Mouse (Mus musculus) layer of hippocampus, adult 9-10 months (tissue): ENCODE results near the gene Kcna3.

Source experiments
- DNase-seq: peaks from one replicate; pipeline ENCODE4 v3.0.0; 2022; ENCODE audit warnings: low spot score

Gene Kcna3

DNA sequence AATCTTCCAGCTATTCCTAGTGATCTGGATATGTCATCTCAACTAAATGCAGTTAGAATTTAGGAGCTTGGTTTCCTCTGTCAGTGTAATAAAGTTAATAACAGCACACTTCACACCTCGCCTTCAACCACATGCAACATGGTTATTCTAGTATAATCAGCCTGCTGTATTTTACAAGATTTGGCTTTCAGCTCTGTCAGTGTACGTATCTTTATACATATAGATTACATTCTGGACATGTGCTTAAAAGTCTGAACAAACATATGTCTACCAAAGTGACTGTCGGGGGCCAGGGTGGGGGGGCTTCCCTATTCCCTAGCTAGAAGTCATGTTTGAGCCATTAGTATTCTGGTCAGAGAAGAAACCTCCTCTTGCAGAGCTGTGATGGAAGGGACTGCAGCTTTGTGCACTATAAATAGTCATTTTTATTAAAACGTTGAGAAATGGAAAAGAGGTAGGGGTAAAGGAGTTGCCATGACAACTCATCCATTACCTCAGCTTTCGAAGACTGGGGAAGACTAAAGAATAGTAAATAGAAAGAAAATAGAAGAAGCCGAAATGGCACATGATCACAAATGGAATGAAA is 29.6 kb downstream of the Kcna3 start:
- no peak for DNase-seq

DNA sequence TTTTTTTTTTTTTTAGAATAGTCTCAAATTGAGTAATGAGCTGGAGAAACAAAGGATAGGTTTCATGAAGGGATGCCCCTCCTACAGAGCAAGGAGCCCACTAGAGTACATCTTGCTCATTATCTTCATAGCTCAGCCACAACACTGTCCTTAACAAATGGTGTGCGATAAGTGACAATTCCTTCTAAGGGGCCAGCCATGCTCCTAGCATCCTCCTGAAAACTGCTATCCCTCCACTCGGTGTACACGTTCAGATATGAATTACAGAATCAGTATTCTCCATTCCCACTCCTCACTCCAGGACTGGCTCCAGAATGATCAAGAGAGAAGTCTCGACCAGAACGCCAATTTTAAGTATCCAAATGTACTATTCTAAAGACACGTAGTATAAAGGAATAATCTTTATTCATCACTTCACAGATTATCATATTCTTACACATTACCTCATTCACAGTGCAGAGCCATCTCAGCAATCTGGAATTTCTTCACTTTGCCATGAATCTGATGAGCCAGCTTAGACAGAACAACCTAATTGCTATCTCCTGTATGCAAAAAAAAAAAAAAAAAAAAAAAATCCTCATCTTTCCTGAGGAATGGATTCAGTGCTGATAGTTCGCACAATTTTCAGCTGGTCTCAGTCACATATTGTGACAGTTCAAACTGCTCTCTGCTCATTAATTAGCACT is 30.3 kb downstream of the Kcna3 start:
- no peak for DNase-seq

DNA sequence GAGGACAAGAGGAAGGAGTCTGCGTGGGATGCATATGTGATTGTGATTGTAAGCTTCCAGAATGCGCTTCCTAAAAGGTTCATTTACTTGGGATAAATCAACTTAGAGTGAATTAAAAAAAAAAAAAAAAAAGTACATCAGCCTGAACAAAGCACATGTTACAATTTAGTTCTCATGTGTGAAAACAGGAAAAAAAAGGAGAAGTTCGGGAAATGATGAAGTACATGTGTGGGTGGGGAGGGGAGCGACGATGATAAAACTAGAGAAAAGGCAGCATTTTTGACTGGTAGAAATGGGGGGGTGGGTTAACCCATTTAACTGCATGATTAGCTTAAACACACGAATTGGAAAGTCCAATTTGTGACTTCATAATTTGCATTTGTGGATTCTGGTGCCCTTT is 31.3 kb downstream of the Kcna3 start:
- no peak for DNase-seq

DNA sequence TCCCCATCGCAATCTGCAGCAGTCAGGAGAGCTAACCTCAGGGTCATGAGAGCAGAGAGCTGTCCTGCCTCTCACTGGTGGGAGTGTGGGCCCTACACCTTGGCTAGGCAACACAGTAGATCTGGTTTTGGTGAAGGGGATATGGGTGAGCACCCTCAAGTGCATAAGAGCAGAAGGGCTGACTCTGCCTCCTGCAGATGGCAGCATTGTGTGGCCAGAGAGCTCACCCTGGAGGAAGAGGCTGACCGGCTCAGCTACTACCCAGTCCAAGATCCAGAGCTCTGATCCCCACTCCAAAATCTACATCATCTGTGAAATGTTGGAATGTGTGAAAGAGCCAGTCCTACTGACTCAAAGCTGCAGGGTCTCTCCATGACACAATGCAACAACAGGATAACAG is 37.9 kb downstream of the Kcna3 start:
- DNase-seq, result no peak

DNA sequence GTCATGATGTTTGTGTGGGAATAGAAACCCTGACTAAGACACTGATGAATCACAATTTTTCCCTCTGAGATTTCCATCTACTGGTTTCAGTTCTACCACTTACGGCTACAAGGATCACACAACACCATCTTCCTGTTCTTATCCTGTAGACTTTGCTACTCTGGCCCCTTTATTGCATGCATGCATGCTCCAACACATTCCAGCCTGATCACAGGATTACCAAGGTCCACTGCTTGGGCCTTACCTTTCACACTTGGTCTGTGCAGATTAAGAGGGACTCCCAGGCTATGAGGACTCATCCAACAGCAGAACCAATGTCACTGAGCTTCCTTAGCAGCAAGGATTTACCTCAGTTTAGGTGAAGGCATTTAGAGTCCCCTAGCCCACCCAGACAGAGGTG is 39.7 kb downstream of the Kcna3 start:
- no peak for DNase-seq

DNA sequence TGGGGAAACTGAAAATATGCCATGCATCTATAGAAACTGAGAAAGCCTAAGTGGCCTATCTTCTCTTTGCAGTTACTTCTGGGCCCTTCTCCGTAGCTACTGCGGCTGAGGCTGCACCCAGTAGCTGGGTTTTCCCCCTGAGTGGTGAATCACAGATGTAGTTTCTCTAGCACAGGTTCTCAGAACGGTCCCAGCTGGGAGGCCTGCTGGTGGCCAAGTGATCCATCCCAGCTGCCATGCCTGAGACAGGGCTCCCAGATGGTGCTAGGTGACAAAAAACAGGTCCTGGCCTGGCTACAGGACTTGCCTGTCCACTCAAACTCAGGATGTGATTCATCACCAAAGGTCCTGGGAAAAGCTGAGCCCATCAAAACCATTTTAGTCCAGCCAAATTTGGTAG is 40.7 kb downstream of the Kcna3 start:
- no peak for DNase-seq

DNA sequence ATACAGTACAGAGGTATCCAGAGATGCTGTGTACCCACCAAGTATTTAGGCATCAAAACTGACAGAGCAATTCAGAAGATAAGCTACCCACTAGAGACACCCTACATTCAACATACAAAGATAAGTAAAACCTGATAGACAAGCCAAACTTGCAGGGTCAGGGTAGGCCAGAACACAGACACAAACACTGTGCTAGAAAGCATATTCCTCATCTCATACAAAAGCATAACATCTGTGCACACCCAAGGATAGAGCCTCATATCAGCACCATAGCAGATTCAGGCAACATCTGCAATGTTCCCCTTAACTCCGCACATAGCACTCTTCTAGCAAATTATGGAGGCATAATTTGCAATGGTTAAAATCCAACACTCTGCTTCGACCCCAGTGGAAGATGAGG is 41.1 kb downstream of the Kcna3 start:
- DNase-seq, result no peak

DNA sequence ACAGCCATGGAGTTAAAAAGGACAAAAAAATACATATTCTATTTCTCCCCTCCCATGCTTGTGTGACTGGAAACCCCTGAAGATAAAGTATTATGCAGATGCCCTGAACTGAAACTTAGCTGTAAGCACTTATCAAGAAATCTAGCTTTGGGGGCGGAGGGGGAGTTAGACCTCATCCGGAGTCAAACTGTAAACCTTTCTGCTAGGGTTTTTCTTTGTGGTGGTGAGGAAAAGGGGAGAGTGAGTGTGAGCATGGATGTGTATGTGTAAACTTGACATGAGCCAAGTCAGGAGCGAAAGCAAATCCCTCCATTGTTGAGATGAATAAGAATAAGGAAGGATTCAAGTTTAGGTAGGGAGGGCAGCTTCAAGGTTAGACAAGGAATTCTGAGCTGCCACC is 44.8 kb downstream of the Kcna3 start:
- no peak for DNase-seq

DNA sequence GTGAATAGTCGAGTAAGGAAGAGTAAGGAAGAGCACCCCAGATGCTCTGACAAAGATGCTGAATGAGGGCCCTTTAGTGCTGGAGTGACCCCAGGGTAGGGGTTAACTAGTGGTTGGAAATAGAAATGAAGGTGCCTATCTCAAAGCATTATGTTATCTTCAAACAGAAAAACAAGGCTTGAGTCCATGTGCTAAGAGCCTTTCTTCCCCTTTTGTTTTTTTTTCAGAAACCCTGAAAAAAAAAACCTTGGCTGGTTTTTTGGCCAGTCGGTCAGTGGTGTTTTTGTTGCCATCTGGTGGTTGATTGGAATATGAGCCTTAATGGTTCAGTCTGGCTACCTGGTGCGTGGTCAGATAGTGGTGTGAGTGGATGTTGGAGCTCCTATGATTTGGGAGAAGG is 45.3 kb downstream of the Kcna3 start:
- DNase-seq, result no peak

DNA sequence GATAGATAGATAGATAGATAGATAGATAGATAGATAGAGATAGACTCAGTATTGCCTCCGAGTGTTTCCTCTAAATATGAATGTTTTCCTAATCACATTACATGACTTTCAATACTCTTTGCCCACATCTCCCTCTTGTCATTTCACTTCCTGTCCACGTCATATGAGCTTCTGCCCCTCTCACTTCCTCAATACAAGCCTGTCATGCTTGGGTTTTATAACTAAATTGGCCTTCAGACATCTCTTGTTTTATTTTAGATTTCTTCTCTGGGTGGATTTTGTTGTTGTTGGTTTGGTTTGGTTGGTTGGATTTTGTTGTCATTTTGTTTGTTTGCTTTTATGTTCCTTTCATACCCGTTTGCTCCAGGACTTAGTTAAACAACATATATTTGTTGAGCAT is 48.6 kb downstream of the Kcna3 start:
- no peak for DNase-seq

DNA sequence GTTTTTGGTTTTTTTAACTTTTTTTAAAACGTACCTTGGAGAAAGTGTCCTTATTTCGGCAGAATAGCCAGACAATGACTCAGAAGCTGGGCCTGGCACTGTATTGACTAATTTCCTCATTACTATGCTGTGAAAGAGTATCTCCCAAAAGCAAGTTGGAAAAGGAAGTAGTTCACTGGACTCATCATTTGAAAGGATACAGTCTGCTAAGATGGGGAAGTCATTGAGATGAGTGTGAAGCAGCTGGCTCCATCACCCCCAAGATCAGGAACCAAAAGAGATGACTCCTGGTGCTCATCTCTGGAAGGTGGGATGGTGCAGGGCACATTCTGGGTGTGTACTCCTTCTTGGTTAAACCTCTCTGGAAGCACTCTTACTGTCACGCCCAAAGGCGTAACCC is 51.4 kb downstream of the Kcna3 start:
- DNase-seq, result no peak
